Mouse (Mus musculus) liver, embryonic 14.5 days (tissue): Measurements from ENCODE around the gene Gsx2. TPM values are rescaled to one million over a fixed set of nuclear protein-coding genes. Genes with fewer than 3 reads are reported as not detected.

Experiments used
- ATAC-seq: fragments of 200-750 bp; cut with Nextera tagmentation; 2 replicates; pipeline ENCODE4 v1.8.0; 2017; ENCODE audit warnings: moderate number of reproducible peaks, mild to moderate bottlenecking, moderate library complexity; ENCODE audit not compliant: insufficient read depth
- DNase-seq, 3 experiments: peaks; one replicate each; pipeline ENCODE4 v3.0.0-alpha.2; 2012 to 2013; ENCODE audit warnings: low read depth in 3 of 3, low spot score in 3 of 3
- H3K27ac ChIP-seq: fragments of 300-500 bp; sonication (generic); 2 replicates; pipeline ENCODE4 v1.5.1; 2014; ENCODE audit warnings: moderate library complexity, mild to moderate bottlenecking, control low read depth, inconsistent platforms
- H3K27me3 ChIP-seq: fragments of 300-500 bp; sonication (generic); 2 replicates; pipeline ENCODE4 v1.6.1; 2014; ENCODE audit warnings: mild to moderate bottlenecking, low read length, moderate library complexity; ENCODE audit not compliant: control insufficient read depth, insufficient read depth
- H3K36me3 ChIP-seq: fragments of 300-500 bp; sonication (generic); replicated peaks from 2 replicates; pipeline ENCODE4 v1.6.1; 2014; ENCODE audit warnings: low read depth; ENCODE audit not compliant: control insufficient read depth, insufficient read depth
- H3K4me1 ChIP-seq, 2 experiments: fragments of 200-500 bp in 1 of 2; fragments of 300-500 bp in 1 of 2; sonication (generic) in 1 of 2; replicated peaks; 2 replicates each; pipeline ENCODE4 v1.6.1; 2012 to 2014; ENCODE audit warnings: antibody characterized with exemption in 1 of 2, inconsistent platforms in 1 of 2, low read length in 1 of 2; ENCODE audit not compliant: control insufficient read depth in 2 of 2, insufficient read depth in 2 of 2
- H3K4me2 ChIP-seq: fragments of 300-500 bp; sonication (generic); 2 replicates; pipeline ENCODE4 v1.6.1; 2014; ENCODE audit warnings: low read depth, mild to moderate bottlenecking, control low read depth, moderate library complexity
- H3K4me3 ChIP-seq, 2 experiments: fragments of 200-500 bp in 1 of 2; fragments of 300-500 bp in 1 of 2; sonication (generic) in 1 of 2; 2 replicates each; pipeline ENCODE4 v1.5.1; 2012 to 2014; ENCODE audit warnings: low read depth in 2 of 2, low read length in 2 of 2, mild to moderate bottlenecking in 2 of 2, control low read depth in 1 of 2, inconsistent platforms in 1 of 2, moderate library complexity in 1 of 2; ENCODE audit not compliant: insufficient read depth in 1 of 2
- H3K9ac ChIP-seq: fragments of 300-500 bp; sonication (generic); replicated peaks from 2 replicates; pipeline ENCODE4 v1.6.1; 2014; ENCODE audit warnings: mild to moderate bottlenecking, control low read depth, moderate library complexity
- H3K9me3 ChIP-seq: fragments of 300-500 bp; sonication (generic); 2 replicates; pipeline ENCODE4 v1.6.1; 2016; ENCODE audit warnings: low read length, mixed read lengths; ENCODE audit not compliant: control insufficient read depth
- CTCF ChIP-seq: IDR thresholded peaks from 2 replicates; pipeline ENCODE4 v1.5.1; 2016; ENCODE audit warnings: antibody characterized with exemption, low read depth, control low read depth
- EP300 ChIP-seq: IDR thresholded peaks from 2 replicates; pipeline ENCODE4 v1.6.1; 2016; ENCODE audit warnings: antibody characterized with exemption, low read depth
- WGBS: fragments of 180-500 bp; shearing (Covaris S2); extraction: QIAGEN DNeasy Blood & Tissue Kit; methylation state at CpG from one replicate; pipeline ENCODE4 v1.1.7; 2014; ENCODE audit not compliant: insufficient replicate concordance; 5-methylcytosine and 5-hydroxymethylcytosine counted together
- polyA plus RNA-seq, 2 experiments: library from polyadenylated mRNA; depleted of rRNA in 1 of 2; stranded (reverse) in 1 of 2; unstranded in 1 of 2; fragments of >200 nt; fragmentation: Nextera tagmentation in 1 of 2; extraction: Ambion mirVana in 1 of 2; gene quantifications; 2 replicates each; pipeline versions ENCODE4 v1.2.1 to v1.2.3; 2012 to 2014

Gsx2 gene
- polyA plus RNA-seq, 2 experiments: not detected

GRCm38 (mm10) chr5:75072532-75072931 lies 2.9 kb upstream of the Gsx2 start:
- no peaks in the 10 kb centered on the region for H3K36me3 ChIP-seq
- H3K27me3 ChIP-seq: peaks cover 98% of the 10 kb centered on the region
- H3K9me3 ChIP-seq: no peaks in the 10 kb centered on the region
- no peak overlapping the region for H3K27ac ChIP-seq
- ATAC-seq (no peak), DNase-seq (no peak)
- H3K4me3 ChIP-seq: no peak overlapping the region
- no peaks in the 10 kb centered on the region for H3K4me1 ChIP-seq
- no peak overlapping the region for H3K9ac ChIP-seq
- TF ChIP-seq CTCF (no peak), EP300 (no peak)
- WGBS: 3% methylated on average over 4 of the region's 4 CpGs
- no peak overlapping the region for H3K4me2 ChIP-seq

DNA sequence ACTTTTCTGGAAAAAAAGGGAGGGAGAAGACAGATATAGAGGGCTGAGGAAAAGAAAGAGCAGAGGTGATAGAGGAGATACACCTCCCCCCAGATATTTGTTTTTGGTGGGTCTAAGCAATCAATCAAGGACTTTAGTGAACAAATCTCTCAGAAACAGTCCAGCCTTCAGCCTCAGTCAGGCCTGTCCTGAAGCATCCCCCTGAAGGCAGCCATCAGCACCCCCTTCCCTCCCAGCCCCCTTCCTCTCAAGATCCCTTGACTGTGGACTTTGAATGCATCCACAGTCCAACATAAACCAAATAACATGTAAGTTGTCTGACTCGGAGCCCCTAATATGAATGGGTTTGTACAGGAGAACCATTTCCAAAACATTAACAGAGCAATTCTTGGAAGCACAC lies 2.2 kb upstream of the Gsx2 start:
- no peak overlapping the region for H3K4me2 ChIP-seq
- WGBS: 16% methylated on average over 1 of the region's 1 CpGs
- no peaks in the 10 kb centered on the region for H3K36me3 ChIP-seq
- H3K4me1 ChIP-seq: no peaks in the 10 kb centered on the region
- no peak overlapping the region for H3K9ac ChIP-seq
- ATAC-seq: no peak
- H3K4me3 ChIP-seq: no peak overlapping the region
- no peak for DNase-seq
- peaks cover 99% of the 10 kb centered on the region for H3K27me3 ChIP-seq
- H3K9me3 ChIP-seq: no peaks in the 10 kb centered on the region
- no peak overlapping the region for H3K27ac ChIP-seq
- TF ChIP-seq CTCF (no peak), EP300 (no peak)

GRCm38 (mm10) chr5:75073684-75074083 lies 1.7 kb upstream of the Gsx2 start:
- Histone ChIP-seq H3K9ac (no peak overlapping the region), H3K36me3 (no peaks in the 10 kb centered on the region), H3K9me3 (no peaks in the 10 kb centered on the region), H3K4me1 (no peaks in the 10 kb centered on the region), H3K4me2 (no peak overlapping the region), H3K27me3 (peaks cover 99% of the 10 kb centered on the region), H3K27ac (no peak overlapping the region), H3K4me3 (no peak overlapping the region)
- no peak for DNase-seq
- TF ChIP-seq CTCF: no peak
- no peak for TF ChIP-seq EP300
- WGBS: 9% methylated on average over 3 of the region's 3 CpGs
- no peak for ATAC-seq

- ATAC-seq: no peak
- 7% methylated on average over 4 of the region's 4 CpGs for WGBS
- peaks cover 99% of the 10 kb centered on the region for H3K27me3 ChIP-seq
These were observed 1.3 kb upstream of the Gsx2 start for GRCm38 (mm10) chr5:75074132-75074531.

DNA sequence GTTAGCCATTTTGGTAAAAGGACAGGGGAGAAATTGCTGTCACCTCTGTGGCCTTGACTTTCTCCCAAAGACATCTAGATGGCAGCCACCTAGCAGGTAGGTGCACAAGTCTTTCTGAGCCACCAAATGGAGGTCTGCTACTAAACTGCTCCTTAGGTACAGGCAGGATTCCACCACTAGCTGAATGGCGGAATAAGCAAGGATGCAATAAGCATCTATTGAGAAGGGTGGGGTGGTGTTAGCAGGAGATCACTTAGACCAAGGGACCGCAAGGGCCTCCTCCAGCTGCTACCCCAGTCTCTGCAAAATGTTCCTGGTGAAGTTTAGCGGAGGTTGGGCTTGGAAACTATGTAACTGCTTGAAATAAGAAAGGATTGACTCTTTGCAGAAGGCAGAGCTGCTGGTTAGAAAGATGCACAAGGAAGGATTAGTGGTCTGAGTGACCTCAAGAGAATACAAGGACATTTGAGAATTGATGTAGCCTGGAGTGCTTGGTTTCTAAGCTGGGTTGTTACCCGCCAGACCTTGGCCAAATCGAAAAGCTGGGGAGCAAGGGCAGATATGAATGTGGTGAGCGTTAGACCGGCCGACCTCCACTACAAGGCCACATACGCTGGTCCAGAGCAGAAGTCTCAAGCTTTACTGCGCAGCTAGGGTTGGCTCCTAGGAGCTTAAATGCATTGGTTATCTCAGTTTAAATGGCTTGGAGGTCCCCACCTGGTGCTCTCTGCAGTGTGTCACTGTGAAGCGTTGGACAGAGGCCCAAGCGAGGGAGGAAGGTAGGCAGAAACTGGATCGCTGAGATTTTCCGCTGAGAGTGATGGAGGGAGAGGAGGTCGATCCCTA lies 641 bp upstream of the Gsx2 start:
- Histone ChIP-seq H3K4me3 (no peak overlapping the region), H3K9ac (no peak overlapping the region), H3K27me3 (peaks cover 100% of the 10 kb centered on the region), H3K27ac (no peak overlapping the region), H3K9me3 (no peaks in the 10 kb centered on the region), H3K4me2 (no peak overlapping the region), H3K4me1 (no peaks in the 10 kb centered on the region), H3K36me3 (no peaks in the 10 kb centered on the region)
- WGBS: 3% methylated on average over 15 of the region's 15 CpGs
- DNase-seq (no peak), ATAC-seq (no peak)
- no peak for TF ChIP-seq CTCF

More at GRCm38 (mm10) chr5:75074132-75074531, 1.3 kb upstream of the Gsx2 start:
- Histone ChIP-seq H3K4me2 (no peak overlapping the region), H3K36me3 (no peaks in the 10 kb centered on the region), H3K9me3 (no peaks in the 10 kb centered on the region), H3K9ac (no peak overlapping the region), H3K4me3 (no peak overlapping the region), H3K27ac (no peak overlapping the region), H3K4me1 (no peaks in the 10 kb centered on the region)
- DNase-seq: no peak
- TF ChIP-seq EP300 (no peak), CTCF (no peak)
